Mouse (Mus musculus): ENCODE measurements around the gene Lrig2.

GRCm38 (mm10) chr3:104396067-104396735, 115.5 kb downstream of the Lrig2 start:
- no peak for TF ChIP-seq CTCF (IDR thresholded peaks at IDR 0.05; ENCODE audit: extremely low read depth, insufficient read depth, low read length)
- TF ChIP-seq POLR2A (IDR thresholded peaks at IDR 0.05; ENCODE audit: extremely low read depth, insufficient read depth, low read length): no peak

All from cortical plate, adult 2 months (tissue).